Mouse (Mus musculus) mature B cell (primary cell): ENCODE measurements around the gene Pigc.

Source experiments
- in situ Hi-C: fragments of 300-500 bp; cut with MboI; formaldehyde crosslinking; loops from 2 replicates; pipeline ENCODE4 v1.14.3; 2019

The Pigc gene

GRCm38 (mm10) chr1:161968589-161969407 lies at the start of gene Pigc:
Pigc (plus strand) TSS chr1:161969186.
- in situ Hi-C loops, result loop anchor here (5.0 to 10.0 kb wide), 2 partner anchors 84 to 221 kb away; no protein-coding TSS in a partner anchor

GRCm38 (mm10) chr1:161919594-161919993 lies 49.4 kb upstream of the Pigc start:
- in situ Hi-C loops, result no loop called here

- in situ Hi-C loops, result no loop called here
Measured at GRCm38 (mm10) chr1:161920475-161921454, 48.2 kb upstream of the Pigc start.

- in situ Hi-C loops, result no loop called here
Measured at GRCm38 (mm10) chr1:161921928-161922327, 47.1 kb upstream of the Pigc start.

DNA sequence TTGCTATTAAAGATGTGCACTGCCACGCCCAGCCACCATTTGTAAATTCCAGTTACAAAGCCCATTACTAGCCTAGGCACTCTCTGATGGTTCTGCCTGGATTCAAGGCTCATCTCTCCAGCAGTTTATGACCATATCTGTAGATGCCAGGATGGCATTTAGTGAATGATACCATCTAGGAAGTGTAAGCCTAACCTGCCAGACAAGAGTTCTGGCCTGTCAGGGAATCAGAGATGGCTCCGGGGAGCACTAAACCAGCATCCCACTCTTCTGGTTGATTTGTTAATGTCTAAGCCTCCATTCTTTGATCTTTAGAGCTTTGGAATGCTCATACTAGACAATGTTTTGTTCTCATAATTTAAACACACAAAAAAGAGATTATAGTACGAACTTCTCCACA lies 44.7 kb upstream of the Pigc start:
- in situ Hi-C loops, result no loop called here

GRCm38 (mm10) chr1:161925281-161925805 lies 43.6 kb upstream of the Pigc start:
- in situ Hi-C loops, result no loop called here

GRCm38 (mm10) chr1:161927976-161928375 lies 41.0 kb upstream of the Pigc start:
- in situ Hi-C loops, result no loop called here

DNA sequence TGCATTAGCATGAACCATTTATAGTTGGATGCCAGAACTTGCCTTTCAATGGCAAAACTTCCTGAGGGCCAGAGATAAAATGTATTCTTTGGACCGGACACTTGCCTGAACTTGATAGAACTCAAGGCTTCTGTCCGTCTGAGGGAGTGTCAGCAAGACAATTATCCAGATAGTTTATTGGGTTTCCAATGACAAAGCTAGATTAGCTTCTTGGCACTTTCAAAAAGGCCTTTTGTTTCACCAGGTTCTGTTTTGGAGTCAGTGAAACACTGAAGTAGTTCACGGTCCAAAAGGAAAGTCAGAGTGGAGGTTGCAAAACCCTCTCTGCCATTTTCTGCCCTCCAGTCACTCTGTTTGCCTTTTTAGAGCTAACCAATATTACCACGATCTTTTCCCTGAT lies 37.7 kb upstream of the Pigc start:
- in situ Hi-C loops, result no loop called here

GRCm38 (mm10) chr1:161931817-161932216 lies 37.2 kb upstream of the Pigc start:
- in situ Hi-C loops, result no loop called here

- in situ Hi-C loops, result no loop called here
Measured at GRCm38 (mm10) chr1:161932286-161932685, 36.7 kb upstream of the Pigc start.

DNA sequence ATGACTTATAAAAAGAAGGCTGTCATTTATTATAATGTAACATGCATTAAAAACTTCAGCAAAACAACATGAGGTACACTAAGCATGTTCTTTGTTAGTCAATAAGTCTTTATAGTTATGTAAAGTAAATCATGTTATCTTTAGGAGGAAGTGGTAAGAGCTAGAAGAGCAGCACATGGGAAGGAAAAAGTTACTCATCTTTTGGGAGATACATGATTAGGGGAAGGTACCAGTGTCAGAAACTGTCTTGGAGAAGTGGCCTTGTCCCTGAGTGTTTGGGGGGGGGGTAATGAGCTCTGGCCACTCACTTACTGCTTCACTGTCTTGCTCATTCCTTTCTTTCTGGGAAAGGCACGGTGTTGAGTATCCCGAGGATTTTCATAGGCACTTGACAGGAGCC lies 26.9 kb upstream of the Pigc start:
- in situ Hi-C loops, result no loop called here

- in situ Hi-C loops, result no loop called here
Measured at GRCm38 (mm10) chr1:161951009-161951779, 17.8 kb upstream of the Pigc start.

DNA sequence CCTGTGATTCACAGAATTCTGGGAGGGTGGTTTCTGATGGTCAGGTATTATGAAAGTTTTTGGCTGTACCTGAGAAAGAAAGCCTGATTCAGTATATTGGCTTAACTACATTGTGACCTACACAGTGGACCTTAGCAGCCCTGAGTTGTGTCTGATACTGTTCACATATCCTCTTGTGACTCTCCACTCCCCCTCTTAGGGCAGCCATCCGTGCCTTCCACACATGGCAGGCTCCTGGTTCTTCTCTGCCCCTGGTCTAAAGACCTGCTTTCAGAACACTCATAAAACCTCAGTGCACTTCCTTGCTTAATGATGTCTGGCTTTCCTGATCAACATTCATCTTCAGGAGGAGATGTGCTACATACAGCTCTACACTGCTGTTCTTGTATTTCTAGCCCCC lies 16.4 kb upstream of the Pigc start:
- in situ Hi-C loops, result no loop called here

- in situ Hi-C loops, result no loop called here
Measured at GRCm38 (mm10) chr1:161955846-161956245, 13.1 kb upstream of the Pigc start.

DNA sequence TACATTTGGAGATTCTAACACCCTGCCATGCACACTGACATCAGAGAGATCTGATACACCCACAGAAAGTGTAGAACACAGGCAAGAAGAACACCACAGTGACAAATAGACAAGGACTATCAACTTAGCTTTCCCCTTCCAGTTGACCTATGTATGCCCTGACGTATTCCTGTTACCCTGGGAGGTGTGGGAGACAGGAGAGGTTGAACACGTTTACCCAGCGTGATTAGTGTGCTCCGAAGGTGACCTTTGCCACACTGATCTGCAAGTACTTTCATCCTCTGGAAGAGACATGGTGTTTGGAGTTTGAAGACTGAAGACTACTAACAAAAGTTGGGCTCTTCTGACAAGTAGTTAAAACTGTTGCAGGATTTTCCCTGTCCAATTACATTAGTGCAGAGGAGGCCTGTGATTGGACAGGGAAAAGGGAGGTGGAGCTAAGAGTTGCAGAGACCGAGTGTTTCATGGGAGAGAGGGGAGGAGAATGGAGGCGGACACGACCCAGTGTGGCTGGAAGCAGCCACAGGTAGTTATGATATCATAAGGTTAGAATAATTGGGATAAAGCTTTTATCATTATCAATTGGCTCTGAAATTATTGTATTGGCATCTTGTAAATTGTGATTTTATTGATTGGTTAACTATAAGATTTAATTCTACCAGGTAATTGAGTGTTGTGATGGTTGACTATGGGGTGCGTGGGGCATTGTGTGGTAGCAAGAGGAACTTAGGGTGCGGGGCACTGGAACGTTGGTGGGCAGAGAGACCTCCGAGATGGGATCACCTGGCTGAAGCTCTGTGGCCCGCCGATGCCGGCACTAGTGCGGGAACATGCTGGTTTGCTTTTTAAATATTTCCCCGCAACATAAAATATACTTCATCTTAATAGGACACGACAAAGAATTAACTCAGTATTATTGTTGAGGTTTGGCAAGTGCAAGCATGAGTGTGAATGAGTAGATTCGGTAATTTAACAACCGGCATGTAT lies 10.7 kb upstream of the Pigc start:
- in situ Hi-C loops, result no loop called here

DNA sequence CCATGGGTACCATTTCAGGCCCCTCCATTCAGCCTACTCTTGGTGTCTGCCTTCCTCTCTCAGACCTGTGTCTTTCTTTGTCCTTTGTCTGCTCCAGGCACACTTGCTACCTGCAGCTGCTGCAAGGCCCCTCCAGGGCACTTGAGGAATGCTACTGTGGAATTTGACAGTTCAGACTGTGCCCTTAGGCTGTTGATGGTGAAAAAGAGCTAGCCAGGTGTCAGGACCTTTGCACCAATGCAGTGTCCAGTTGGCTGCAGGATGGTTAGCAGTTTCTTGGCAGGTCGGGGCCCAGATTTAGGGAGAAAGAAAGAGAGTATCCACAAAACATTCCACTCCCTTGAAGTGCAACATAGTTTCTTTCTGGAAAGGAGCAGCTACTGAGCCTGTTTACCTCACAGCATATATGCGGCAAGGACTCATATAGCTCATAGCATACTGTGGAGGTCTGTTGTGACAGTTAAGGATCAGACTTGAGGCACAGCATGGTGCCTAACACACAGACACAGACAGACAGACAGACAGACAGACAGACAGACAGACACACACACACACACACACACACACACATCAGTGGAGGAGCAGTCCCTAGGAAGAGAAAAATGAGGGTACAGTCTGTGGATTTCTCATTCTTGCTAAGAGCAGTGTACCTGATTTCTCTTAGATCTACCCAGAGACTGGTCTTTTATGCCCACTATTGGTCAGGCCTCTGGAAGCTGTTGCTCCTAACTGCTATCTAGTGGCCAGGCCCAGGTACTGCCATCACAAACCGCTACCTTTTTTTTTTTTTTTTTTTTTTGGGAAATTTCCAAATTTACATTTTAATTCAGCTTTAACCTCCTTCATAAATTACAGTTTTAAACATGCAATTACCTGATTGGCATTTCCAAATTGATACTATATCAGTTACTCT lies 6.3 kb upstream of the Pigc start:
- in situ Hi-C loops, result loop anchor here (10.0 kb wide), 1 partner anchor 78 kb away; no protein-coding TSS in a partner anchor

DNA sequence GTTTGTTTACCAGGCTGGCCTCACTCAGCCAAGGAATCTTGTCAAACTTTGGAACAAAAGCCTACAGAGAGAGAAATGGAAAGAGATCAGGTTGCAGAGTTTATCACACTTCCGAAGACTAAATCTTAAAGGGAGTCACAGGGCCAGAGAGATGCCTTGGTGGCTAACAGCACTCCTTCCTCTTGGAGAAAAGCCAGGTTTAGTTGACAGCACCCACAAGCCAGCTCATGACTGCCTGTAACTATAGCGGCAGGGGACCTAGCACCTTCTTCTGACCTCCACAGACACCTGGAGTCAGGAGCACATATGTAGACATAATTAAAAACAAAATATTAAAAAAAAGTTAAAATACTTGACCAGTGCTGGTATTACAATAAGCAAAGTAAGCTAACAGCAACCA lies 1.1 kb upstream of the Pigc start:
- in situ Hi-C loops, result loop anchor here (5.0 to 10.0 kb wide), 2 partner anchors 83 to 221 kb away; no protein-coding TSS in a partner anchor

- in situ Hi-C loops, result no loop called here
Measured at GRCm38 (mm10) chr1:161970874-161971273, 1.9 kb downstream of the Pigc start.

DNA sequence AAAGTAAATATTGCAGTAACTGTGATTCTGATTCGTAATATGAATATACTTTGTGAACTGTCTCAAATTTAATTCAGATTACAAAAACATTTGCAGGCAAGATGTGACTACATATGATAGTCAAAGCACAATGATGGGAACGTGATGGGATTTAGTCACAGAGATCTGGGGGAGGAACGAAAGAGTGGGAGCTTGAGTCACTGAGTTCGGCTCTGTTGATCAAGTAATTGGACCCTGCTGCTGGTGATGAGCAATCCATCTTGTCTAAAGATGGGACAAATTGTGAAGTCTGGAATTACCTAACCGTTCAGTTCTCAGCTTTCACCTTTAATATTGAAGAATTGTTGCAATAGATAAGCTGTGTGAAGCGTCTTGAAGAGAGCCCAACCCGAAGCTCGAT lies 3.2 kb downstream of the Pigc start:
- in situ Hi-C loops, result no loop called here
